Mouse (Mus musculus) olfactory bulb, adult 2 months (tissue): ENCODE data around the gene Uqcc3.

ENCODE experiments used
- CTCF ChIP-seq: fragments of 200-500 bp; IDR thresholded peaks from 2 replicates; pipeline ENCODE4 v1.5.1; 2012; ENCODE audit warnings: low read depth, mild to moderate bottlenecking, low read length, moderate library complexity; ENCODE audit not compliant: insufficient read depth
- POLR2A ChIP-seq: fragments of 200-500 bp; IDR thresholded peaks from 2 replicates; pipeline ENCODE4 v1.6.1; 2012; ENCODE audit warnings: mild to moderate bottlenecking, low read depth, low read length, moderate library complexity; ENCODE audit not compliant: insufficient read depth

DNA sequence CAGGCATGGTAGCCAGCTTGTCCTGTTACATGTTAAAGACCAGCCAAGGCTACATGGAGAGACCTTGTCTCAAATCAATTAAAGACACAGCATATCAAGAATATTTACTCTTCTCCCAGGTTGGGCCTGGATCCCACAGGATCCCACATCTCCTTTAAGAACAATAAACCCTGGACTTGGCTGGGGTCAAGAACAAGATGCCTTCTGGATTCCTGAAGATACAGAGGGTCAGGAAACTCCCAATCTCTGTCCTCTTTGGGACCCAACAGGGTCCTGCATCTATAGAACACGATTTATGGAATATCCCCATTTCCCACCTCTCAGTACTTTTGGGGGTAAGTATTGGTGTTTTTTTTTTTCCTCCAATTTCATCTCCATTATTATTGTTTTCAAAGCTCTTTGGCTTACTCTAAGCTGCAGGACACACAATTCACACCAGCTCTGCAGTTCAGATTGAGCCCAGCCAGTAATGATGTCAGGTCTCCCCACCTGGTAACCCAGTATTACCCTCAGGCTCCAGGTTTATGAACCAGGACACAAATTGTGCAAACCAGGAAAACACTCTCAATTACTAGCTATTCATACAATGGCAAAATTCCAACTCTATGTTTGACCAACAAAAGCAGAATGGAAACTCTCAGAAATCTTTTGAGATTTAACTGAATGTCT is 6.3 kb upstream of the Uqcc3 start:
- TF ChIP-seq CTCF (no peak), POLR2A (no peak)
